Mouse (Mus musculus) thymus, adult 2 months (tissue): Measurements from ENCODE around the gene Suds3.

Experiments
- CTCF ChIP-seq: fragments of 200-500 bp; IDR thresholded peaks from 2 replicates; pipeline ENCODE4 v1.5.1; 2012; ENCODE audit warnings: mild to moderate bottlenecking, control low read depth, low read length, moderate library complexity, borderline replicate concordance; ENCODE audit not compliant: control insufficient read depth, poor library complexity, insufficient read depth; ENCODE audit errors: extremely low read depth
- POLR2A ChIP-seq: fragments of 200-500 bp; IDR thresholded peaks from 2 replicates; pipeline ENCODE4 v1.6.1; 2012; ENCODE audit warnings: mild to moderate bottlenecking, low read length, control low read depth, moderate library complexity; ENCODE audit not compliant: control insufficient read depth, poor library complexity, insufficient read depth; ENCODE audit errors: extremely low read depth

GRCm38 (mm10) chr5:117140374-117140773 is 24.5 kb upstream of the Suds3 start:
- TF ChIP-seq POLR2A: no peak
- no peak for TF ChIP-seq CTCF
